Mouse (Mus musculus) testis, adult 2 months (tissue): Measurements from ENCODE around the gene Sh3pxd2a.

Source experiments
- CTCF ChIP-seq: fragments of 200-500 bp; IDR thresholded peaks from 2 replicates; pipeline ENCODE4 v1.5.1; 2012; ENCODE audit warnings: low read depth, mild to moderate bottlenecking, inconsistent platforms, low read length, moderate library complexity; ENCODE audit not compliant: control insufficient read depth, insufficient read depth, insufficient replicate concordance
- POLR2A ChIP-seq: fragments of 200-500 bp; IDR thresholded peaks from 2 replicates; pipeline ENCODE4 v1.6.1; 2012; ENCODE audit warnings: low read depth, mild to moderate bottlenecking, inconsistent platforms, low read length, moderate library complexity; ENCODE audit not compliant: control insufficient read depth

DNA sequence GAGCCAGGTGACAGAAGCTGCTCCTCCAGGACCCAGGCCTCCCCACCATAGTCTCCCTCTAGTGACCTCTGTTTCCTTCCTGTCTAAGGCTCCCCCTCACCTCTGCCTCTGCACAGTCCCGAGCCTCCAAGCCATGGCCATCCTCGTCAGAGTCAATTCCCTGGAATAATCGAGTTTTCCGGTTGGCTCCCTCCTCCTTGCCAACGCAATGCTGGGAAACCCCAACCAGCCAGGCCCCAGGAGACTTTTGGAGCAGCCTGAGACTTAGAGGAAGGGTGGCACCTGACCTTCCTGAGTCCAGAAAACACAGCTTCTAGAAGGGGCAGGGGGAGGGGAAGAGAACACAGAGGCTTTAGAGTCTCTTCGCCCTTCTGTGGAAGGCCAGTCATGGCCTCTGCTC lies 213.3 kb downstream of the Sh3pxd2a start:
- no peak for TF ChIP-seq POLR2A
- no peak for TF ChIP-seq CTCF
